Mouse (Mus musculus) left cerebral cortex, postnatal 4 days (tissue): Measurements from ENCODE around the gene Gm15130. TPM values are rescaled to one million over a fixed set of nuclear protein-coding genes. Genes with fewer than 3 reads are reported as not detected.

Experiments
- DNase-seq: peaks from one replicate; pipeline ENCODE4 v3.0.0-alpha.2; 2022
- intact Hi-C: fragments of 180-260 bp; cut with DNase I; formaldehyde crosslinking; loops from one replicate; pipeline ENCODE4 v1.15.1; 2025
- total RNA-seq, 2 experiments: library from RNA; stranded (reverse); gene quantifications; 2 replicates each; pipeline ENCODE4 v1.2.3; 2021

Gene Gm15130
- not detected for total RNA-seq

GRCm38 (mm10) chr2:111152836-111153235 is at the start of gene Gm15130:
Gm15130 (minus strand) TSS chr2:111152936.
- intact Hi-C loops, result no loop called here
- DNase-seq, result no peak

GRCm38 (mm10) chr2:111182068-111182467 is 29.3 kb upstream of the Gm15130 start:
- peak; percentile 1 for DNase-seq
- intact Hi-C loops, result no loop called here

DNA sequence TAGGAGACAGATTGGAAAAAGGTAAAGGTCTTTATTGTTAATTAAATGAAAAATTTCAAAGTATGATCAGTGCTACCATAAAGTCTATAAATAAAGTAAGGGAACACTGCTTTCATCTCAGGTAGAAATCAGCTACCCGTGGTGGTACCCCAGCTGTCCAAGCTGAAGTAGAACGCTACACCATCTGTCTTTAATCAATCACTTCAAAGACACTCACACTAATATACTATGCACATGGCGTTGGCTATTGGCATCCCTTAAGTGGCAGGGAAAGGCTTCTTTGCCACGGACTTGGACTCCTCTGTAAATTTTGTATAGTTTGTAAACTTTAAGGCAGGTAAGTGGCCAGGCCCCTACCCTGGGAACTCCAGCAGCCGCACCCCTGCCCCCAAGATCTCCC is 17.0 kb downstream of the Gm15130 start:
- DNase-seq, result no peak

GRCm38 (mm10) chr2:111105882-111106281 is 46.9 kb downstream of the Gm15130 start, which contains the start of gene Gm13941:
Gm13941 (minus strand) TSS chr2:111105982.
- DNase-seq, result no peak
- intact Hi-C loops, result no loop called here

More for the DNA sequence above, 17.0 kb downstream of the Gm15130 start:
- intact Hi-C loops, result no loop called here

Other genes with a start within 250 kb of the Gm15130 start
- 1 to 10 TPM; 6.4 to 7.0 TPM for gene Ano3, start 202.0 kb downstream of the Gm15130 start, total RNA-seq
- gene Gm13941, start 47.0 kb downstream of the Gm15130 start, total RNA-seq, result not detected
- not detected for gene 4930430A15Rik, start 76.7 kb upstream of the Gm15130 start, total RNA-seq
- gene Olfr1275, start 82.3 kb upstream of the Gm15130 start, total RNA-seq, result not detected
- not detected for gene Olfr1276, start 101.6 kb upstream of the Gm15130 start, total RNA-seq
- not detected for gene Olfr1277, start 121.2 kb upstream of the Gm15130 start, total RNA-seq
- not detected for gene Olfr1278, start 137.2 kb upstream of the Gm15130 start, total RNA-seq
- not detected for gene Olfr1279, start 147.7 kb upstream of the Gm15130 start, total RNA-seq
- not detected for gene Olfr1280, start 161.1 kb upstream of the Gm15130 start, total RNA-seq
- not detected for gene Olfr1281, start 173.6 kb upstream of the Gm15130 start, total RNA-seq
- not detected for gene Olfr1282, start 183.1 kb upstream of the Gm15130 start, total RNA-seq
- gene Olfr1283, start 213.9 kb upstream of the Gm15130 start, total RNA-seq, result not detected
- not detected for gene Olfr1284, start 222.6 kb upstream of the Gm15130 start, total RNA-seq